Mouse (Mus musculus) right cerebral cortex, adult 2 months (tissue): ENCODE measurements at regions not wholly inside any gene's neighbourhood (a gene's known extent, or its start where the extent isn't known, plus 50 kb on each side); places are given as distances from the start of the nearest gene placed in this dataset.

Source experiments
- DNase-seq, 2 experiments: peaks; one replicate each; pipeline ENCODE4 v3.0.0; 2021 to 2022; ENCODE audit warnings: low spot score in 2 of 2

- peak; percentile 33 to 41 for DNase-seq
Observed at GRCm38 (mm10) chr14:35990951-35991350, 103.8 kb upstream of the 4930474N05Rik start.
